Mouse (Mus musculus): ENCODE data around the gene Igf2r. TPM values are rescaled to one million over a fixed set of nuclear protein-coding genes. Genes with fewer than 3 reads are reported as not detected.

The Igf2r gene
- polyA plus RNA-seq, 1 experiment from 2014 or later: 11.2 TPM

GRCm38 (mm10) chr17:12796633-12797032 lies 27.2 kb upstream of the Igf2r start:
- H3K4me1 ChIP-seq: peaks cover 5% of the 10 kb centered on the region
- 85% methylated on average over 3 of the region's 3 CpGs for WGBS
- ATAC-seq (replicated peaks): no peak
- H3K4me2 ChIP-seq: no peak overlapping the region
- H3K9ac ChIP-seq: no peak overlapping the region
- H3K9me3 ChIP-seq: no peaks in the 10 kb centered on the region
- no peak overlapping the region for H3K4me3 ChIP-seq
- no peak overlapping the region for H3K27ac ChIP-seq
- no peaks in the 10 kb centered on the region for H3K36me3 ChIP-seq (replicated peaks)
- no peaks in the 10 kb centered on the region for H3K27me3 ChIP-seq (replicated peaks)

GRCm38 (mm10) chr17:12793660-12794406 lies 24.4 kb upstream of the Igf2r start:
- Histone ChIP-seq H3K27me3 (replicated peaks) (no peaks in the 10 kb centered on the region), H3K4me3 (no peak overlapping the region), H3K4me1 (peaks cover 24% of the 10 kb centered on the region), H3K9me3 (no peaks in the 10 kb centered on the region), H3K4me2 (no peak overlapping the region), H3K27ac (no peak overlapping the region), H3K36me3 (replicated peaks) (no peaks in the 10 kb centered on the region), H3K9ac (no peak overlapping the region)
- WGBS: 74% methylated on average over 8 of the region's 8 CpGs
- no peak for ATAC-seq (replicated peaks)

- no peak for ATAC-seq (replicated peaks)
- no peaks in the 10 kb centered on the region for H3K36me3 ChIP-seq (replicated peaks)
- no peak overlapping the region for H3K9ac ChIP-seq
- no peaks in the 10 kb centered on the region for H3K9me3 ChIP-seq
- H3K4me2 ChIP-seq: no peak overlapping the region
- 77% methylated on average over 11 of the region's 11 CpGs for WGBS
- H3K27me3 ChIP-seq (replicated peaks): no peaks in the 10 kb centered on the region; the same call in 1 of the 2 replicates
- no peak overlapping the region for H3K27ac ChIP-seq
- no peak overlapping the region for H3K4me3 ChIP-seq
- peaks cover 24% of the 10 kb centered on the region for H3K4me1 ChIP-seq
Observed at GRCm38 (mm10) chr17:12792422-12793206, 23.1 kb upstream of the Igf2r start.

GRCm38 (mm10) chr17:12791420-12791819 lies 22.0 kb upstream of the Igf2r start:
- Histone ChIP-seq H3K27me3 (replicated peaks) (no peaks in the 10 kb centered on the region; the same call in 1 of the 2 replicates), H3K9ac (no peak overlapping the region), H3K27ac (peak overlapping the region; percentile 53; the same call in 1 of the 2 replicates), H3K4me3 (no peak overlapping the region), H3K36me3 (replicated peaks) (no peaks in the 10 kb centered on the region), H3K4me2 (no peak overlapping the region), H3K4me1 (peaks cover 24% of the 10 kb centered on the region), H3K9me3 (no peaks in the 10 kb centered on the region)
- ATAC-seq (replicated peaks): no peak
- 45% methylated on average over 4 of the region's 4 CpGs for WGBS

GRCm38 (mm10) chr17:12791079-12791406 lies 21.6 kb upstream of the Igf2r start:
- ATAC-seq (replicated peaks): peak; percentile 57; the same call in 1 of the 2 replicates
- peak overlapping the region; percentile 55; the same call in 1 of the 2 replicates for H3K27ac ChIP-seq

GRCm38 (mm10) chr17:12790353-12791078 lies 21.1 kb upstream of the Igf2r start:
- H3K27me3 ChIP-seq (replicated peaks): no peaks in the 10 kb centered on the region; the same call in 1 of the 2 replicates
- H3K4me2 ChIP-seq: peak overlapping the region; percentile 1; the same call in 1 of the 2 replicates
- peak overlapping the region; percentile 55 for H3K27ac ChIP-seq
- no peaks in the 10 kb centered on the region for H3K9me3 ChIP-seq
- H3K4me3 ChIP-seq: no peak overlapping the region
- H3K9ac ChIP-seq: no peak overlapping the region
- peak; percentile 82 for ATAC-seq (replicated peaks)
- H3K36me3 ChIP-seq (replicated peaks): no peaks in the 10 kb centered on the region
- peaks cover 24% of the 10 kb centered on the region for H3K4me1 ChIP-seq
- 11% methylated on average over 10 of the region's 10 CpGs for WGBS

More at GRCm38 (mm10) chr17:12791079-12791406, 21.6 kb upstream of the Igf2r start:
- Histone ChIP-seq H3K4me3 (no peak overlapping the region), H3K4me1 (peaks cover 24% of the 10 kb centered on the region), H3K9me3 (no peaks in the 10 kb centered on the region), H3K9ac (no peak overlapping the region), H3K27me3 (replicated peaks) (no peaks in the 10 kb centered on the region; the same call in 1 of the 2 replicates), H3K36me3 (replicated peaks) (no peaks in the 10 kb centered on the region), H3K4me2 (0 out of 2 replicates have a peak overlapping the region, but pooled peaks have one; percentile 1)
- WGBS: 8% methylated on average over 5 of the region's 5 CpGs

- Histone ChIP-seq H3K4me2 (no peak overlapping the region), H3K9ac (no peak overlapping the region), H3K27me3 (replicated peaks) (no peaks in the 10 kb centered on the region; the same call in 1 of the 2 replicates), H3K9me3 (no peaks in the 10 kb centered on the region), H3K36me3 (replicated peaks) (no peaks in the 10 kb centered on the region), H3K27ac (no peak overlapping the region), H3K4me3 (no peak overlapping the region), H3K4me1 (no peaks in the 10 kb centered on the region)
- WGBS: 76% methylated on average over 11 of the region's 11 CpGs
- ATAC-seq (replicated peaks): no peak
Observed at GRCm38 (mm10) chr17:12782861-12783847, 13.7 kb upstream of the Igf2r start.

- Histone ChIP-seq H3K9ac (no peak overlapping the region), H3K4me1 (no peaks in the 10 kb centered on the region), H3K27ac (no peak overlapping the region), H3K36me3 (replicated peaks) (no peaks in the 10 kb centered on the region), H3K4me2 (no peak overlapping the region), H3K4me3 (no peak overlapping the region), H3K27me3 (replicated peaks) (no peaks in the 10 kb centered on the region), H3K9me3 (no peaks in the 10 kb centered on the region)
- WGBS: 41% methylated on average over 5 of the region's 5 CpGs
- ATAC-seq (replicated peaks): no peak
Observed at GRCm38 (mm10) chr17:12781101-12781500, 11.6 kb upstream of the Igf2r start.

- H3K4me3 ChIP-seq: no peak overlapping the region
- no peak overlapping the region for H3K9ac ChIP-seq
- no peak overlapping the region for H3K27ac ChIP-seq
- no peaks in the 10 kb centered on the region for H3K36me3 ChIP-seq (replicated peaks)
- WGBS: 57% methylated on average over 8 of the region's 8 CpGs
- ATAC-seq (replicated peaks): no peak
- H3K9me3 ChIP-seq: no peaks in the 10 kb centered on the region
- no peaks in the 10 kb centered on the region for H3K27me3 ChIP-seq (replicated peaks)
- no peaks in the 10 kb centered on the region for H3K4me1 ChIP-seq
- no peak overlapping the region for H3K4me2 ChIP-seq
Observed at GRCm38 (mm10) chr17:12780125-12780524, 10.7 kb upstream of the Igf2r start.

GRCm38 (mm10) chr17:12779442-12779841 lies 10.0 kb upstream of the Igf2r start:
- Histone ChIP-seq H3K9ac (no peak overlapping the region), H3K27me3 (replicated peaks) (no peaks in the 10 kb centered on the region), H3K9me3 (no peaks in the 10 kb centered on the region), H3K36me3 (replicated peaks) (no peaks in the 10 kb centered on the region), H3K4me3 (no peak overlapping the region), H3K27ac (no peak overlapping the region), H3K4me1 (no peaks in the 10 kb centered on the region), H3K4me2 (no peak overlapping the region)
- WGBS: 88% methylated on average over 3 of the region's 3 CpGs
- no peak for ATAC-seq (replicated peaks)

- H3K27me3 ChIP-seq (replicated peaks): no peaks in the 10 kb centered on the region
- H3K36me3 ChIP-seq (replicated peaks): no peaks in the 10 kb centered on the region
- H3K4me3 ChIP-seq: no peak overlapping the region
- H3K9ac ChIP-seq: no peak overlapping the region
- 0 out of 2 replicates have a peak, but pooled peaks cover 5% of the 10 kb centered on the region for H3K4me1 ChIP-seq
- ATAC-seq (replicated peaks): no peak
- H3K27ac ChIP-seq: no peak overlapping the region
- WGBS: 80% methylated on average over 3 of the region's 3 CpGs
- no peak overlapping the region for H3K4me2 ChIP-seq
- H3K9me3 ChIP-seq: no peaks in the 10 kb centered on the region
Observed at GRCm38 (mm10) chr17:12773956-12774355, 4.5 kb upstream of the Igf2r start.
